Mouse (Mus musculus): ENCODE data around the gene Rsg1.

Rsg1 gene

DNA sequence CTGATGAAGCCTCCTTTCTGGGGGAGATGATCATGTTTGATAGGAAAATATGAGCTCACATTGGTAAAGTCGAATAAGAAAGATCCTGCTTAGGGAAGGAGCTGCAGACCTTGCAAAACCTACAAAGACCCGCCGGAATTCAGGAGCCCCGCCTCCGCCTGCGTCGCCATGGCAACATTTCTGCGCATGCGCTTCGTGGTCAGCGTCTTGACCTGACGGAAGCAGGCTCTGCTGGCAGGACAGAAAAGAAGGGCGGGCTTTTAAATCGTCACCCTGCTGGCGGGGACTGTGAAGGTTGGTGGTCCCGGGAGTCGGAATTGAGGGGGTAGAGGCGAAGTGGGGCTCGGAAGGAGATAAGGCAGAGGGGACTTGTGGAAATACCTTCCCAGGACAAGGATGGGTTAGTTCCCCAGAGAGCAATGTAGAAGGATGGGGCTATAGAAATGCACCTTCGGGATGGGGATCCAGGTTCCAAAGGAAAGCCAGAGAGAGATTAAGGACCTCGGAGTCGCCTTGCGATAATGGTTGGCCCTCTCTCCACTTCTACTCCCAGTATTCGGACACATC, at the start of gene Rsg1:
Rsg1 (plus strand) TSS at position 187 of the 567 bp plus-strand sequence.
- peak; percentile 74 for DNase-seq (ENCODE audit: low read depth, low spot score)

- no peak for DNase-seq (ENCODE audit: low read depth, low spot score)
These were observed 47.9 kb upstream of the Rsg1 start for GRCm38 (mm10) chr4:141165744-141166292.

DNA sequence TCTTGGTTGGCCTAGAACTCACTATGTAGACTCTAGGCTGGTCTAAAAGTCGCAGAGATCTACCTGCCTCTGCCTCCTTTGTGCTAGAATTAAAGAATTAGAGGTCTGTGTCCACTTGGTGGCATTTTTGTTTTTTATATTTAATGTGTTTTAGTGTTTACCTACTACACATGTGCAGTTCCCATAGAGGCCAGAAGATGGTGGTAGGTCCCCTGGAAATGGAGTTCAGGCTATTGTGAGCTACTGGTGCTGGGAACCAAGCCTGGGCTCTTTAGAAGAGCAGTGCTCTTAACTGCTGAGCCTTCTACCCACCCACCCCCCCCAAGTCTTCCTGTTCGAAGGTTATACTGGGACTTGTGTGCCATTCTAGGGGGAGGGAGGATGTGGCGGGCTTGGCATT, 46.6 kb upstream of the Rsg1 start:
- no peak for DNase-seq (ENCODE audit: low read depth, low spot score)

DNA sequence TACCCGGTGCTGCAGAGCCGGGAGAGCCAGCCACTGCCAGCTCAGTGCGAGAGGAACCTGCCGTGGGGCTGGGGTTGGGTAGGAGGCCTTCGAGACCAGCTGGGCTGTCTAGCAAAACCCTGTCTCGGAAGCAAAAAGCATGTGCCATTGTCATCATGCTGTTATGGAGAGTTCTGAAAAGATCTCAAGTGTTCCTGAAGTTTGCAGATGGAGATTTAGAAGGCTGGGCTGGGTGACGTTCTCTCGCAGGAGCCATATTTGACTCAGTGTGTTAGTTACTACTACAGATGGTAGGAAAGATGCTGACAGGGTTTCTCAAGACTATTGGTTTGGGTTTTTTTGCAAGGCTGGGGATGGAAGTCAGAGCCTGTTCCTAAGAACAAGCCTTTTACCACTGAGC, 41.6 kb upstream of the Rsg1 start:
- DNase-seq (ENCODE audit: low read depth, low spot score): no peak

- no peak for DNase-seq (ENCODE audit: low read depth, low spot score)
These were observed 38.0 kb upstream of the Rsg1 start for GRCm38 (mm10) chr4:141175783-141176182.

DNA sequence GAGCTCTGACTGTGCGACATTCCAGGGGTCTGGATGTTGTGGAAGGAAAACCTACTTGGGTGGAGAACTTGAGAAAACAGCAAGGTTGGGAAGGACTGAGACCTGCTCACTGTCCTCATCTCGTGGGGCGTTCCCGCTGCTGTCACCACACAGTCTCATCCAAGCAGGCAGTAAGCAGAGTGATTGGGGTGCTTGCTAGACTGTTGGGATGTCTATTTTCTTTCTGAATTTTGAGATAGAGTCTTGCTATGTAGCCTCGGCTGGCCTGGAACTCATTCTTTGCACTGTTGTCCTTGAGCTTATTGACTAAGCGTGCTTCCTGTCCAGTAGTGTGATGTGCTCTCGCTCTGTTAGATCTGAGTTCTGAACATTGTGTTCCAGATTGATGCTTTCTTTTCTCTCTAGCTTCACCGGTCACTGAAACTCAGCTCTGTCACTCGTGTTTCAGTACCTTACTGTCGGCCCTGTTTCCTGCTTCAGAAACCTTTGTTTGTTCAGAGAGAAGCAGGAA, 37.4 kb upstream of the Rsg1 start:
- DNase-seq (ENCODE audit: low read depth, low spot score): no peak

DNA sequence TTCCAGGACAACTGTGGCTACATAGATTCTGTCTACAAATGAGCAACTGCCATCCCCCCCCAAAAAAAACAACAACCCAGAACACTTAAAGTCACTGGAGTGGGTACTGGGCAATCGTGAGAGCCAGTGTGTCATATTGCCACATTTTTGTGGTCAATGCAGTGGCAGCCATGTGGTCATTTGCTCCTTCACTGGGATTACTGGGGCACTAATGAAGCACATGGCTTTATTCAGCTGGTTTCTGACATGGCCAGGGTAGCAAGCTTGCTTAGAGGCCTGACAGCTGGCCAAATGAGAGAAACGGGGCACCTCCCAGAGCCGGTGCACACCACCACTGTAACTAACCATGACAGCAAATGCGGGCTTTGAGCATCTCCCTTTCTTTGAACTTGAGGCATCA, 35.3 kb upstream of the Rsg1 start:
- no peak for DNase-seq (ENCODE audit: low read depth, low spot score)

DNA sequence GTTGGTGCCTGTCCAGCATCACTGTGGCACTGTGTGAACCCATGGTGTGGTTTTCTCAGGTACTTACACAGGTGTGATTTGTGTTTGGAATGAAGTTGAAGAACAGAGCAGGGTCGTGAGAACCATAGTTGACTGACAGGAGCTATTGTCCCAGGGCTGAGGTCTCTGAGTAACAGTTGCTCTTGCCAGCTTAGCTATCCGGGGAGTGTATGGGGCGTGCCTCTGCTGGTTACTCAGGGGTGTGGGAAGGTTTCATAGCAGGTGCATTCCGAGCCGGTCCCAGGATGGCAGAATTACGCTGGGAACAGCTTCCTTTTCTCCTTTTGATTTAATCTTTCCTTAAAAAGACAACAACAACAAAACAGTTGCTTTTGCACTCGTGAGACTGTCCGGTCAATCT, 32.9 kb upstream of the Rsg1 start:
- no peak for DNase-seq (ENCODE audit: low read depth, low spot score)

GRCm38 (mm10) chr4:141181981-141182380, 31.8 kb upstream of the Rsg1 start:
- DNase-seq (ENCODE audit: low read depth, low spot score): no peak

- no peak for DNase-seq (ENCODE audit: low read depth, low spot score)
These were observed 29.8 kb upstream of the Rsg1 start for GRCm38 (mm10) chr4:141183932-141184331.

DNA sequence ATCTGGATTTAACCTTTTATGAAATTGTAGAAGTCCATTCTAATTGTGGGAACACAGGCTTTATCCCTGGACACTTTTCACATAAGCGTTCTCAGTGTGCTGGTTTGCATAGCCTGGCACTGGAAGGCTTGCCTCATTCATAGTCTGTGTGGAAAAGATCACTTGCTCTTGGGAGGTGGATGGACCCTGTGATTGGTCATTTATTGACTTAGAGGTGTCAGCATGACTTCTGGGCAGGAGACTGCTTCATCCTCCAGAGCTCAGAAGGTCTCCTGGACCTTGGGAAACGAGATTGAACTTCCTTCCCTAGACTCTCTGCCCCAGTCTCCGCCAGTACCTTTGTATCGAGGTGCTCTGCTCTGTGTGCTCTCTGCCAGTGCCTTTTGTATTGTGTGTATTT, 29.3 kb upstream of the Rsg1 start:
- no peak for DNase-seq (ENCODE audit: low read depth, low spot score)

- no peak for DNase-seq (ENCODE audit: low read depth, low spot score)
These were observed 26.6 kb upstream of the Rsg1 start for GRCm38 (mm10) chr4:141186923-141187836.

DNA sequence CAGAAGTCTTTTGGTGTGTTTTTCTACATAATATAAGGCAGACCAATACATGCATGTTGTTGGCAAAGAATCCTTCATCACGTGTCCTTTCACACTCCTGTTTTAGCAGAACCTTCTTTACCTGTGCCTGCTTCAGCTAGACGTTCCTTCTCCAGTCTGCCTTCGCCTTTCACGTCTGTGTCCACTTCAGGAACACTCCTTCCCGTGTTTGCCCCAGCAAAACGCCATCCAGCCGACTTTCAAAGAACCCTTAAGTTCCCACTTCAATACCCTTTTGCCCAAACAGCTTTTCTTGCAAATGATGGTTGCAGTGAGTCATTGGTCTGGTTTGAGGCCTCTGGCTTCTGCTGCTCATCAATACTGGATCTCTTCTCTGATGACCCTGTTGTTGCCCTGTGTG, 22.5 kb upstream of the Rsg1 start:
- DNase-seq (ENCODE audit: low read depth, low spot score): no peak

DNA sequence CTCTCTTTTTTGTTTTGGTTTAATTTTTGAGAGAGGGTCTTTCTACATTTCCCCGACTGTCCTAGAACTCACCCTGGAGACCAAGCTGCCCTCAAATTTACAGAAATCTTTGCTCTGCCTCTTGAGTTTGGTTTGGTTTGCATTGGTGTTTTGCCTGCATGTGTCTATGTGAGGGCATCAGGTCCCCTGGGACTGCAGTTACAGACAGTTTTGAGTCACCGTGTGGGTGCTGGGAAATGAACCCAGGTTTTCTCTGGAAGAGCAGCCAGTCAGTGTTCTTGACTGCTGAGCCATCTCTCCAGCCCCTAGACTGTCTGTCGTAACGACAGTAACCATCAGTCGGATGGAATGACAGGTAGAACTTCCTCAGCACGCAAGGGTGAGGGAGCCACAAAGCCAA, 19.2 kb upstream of the Rsg1 start:
- DNase-seq (ENCODE audit: low read depth, low spot score): no peak

GRCm38 (mm10) chr4:141196981-141197685, 16.6 kb upstream of the Rsg1 start:
- no peak for DNase-seq (ENCODE audit: low read depth, low spot score)

GRCm38 (mm10) chr4:141197686-141198035, 16.1 kb upstream of the Rsg1 start:
- no peak for DNase-seq (ENCODE audit: low read depth, low spot score)

DNA sequence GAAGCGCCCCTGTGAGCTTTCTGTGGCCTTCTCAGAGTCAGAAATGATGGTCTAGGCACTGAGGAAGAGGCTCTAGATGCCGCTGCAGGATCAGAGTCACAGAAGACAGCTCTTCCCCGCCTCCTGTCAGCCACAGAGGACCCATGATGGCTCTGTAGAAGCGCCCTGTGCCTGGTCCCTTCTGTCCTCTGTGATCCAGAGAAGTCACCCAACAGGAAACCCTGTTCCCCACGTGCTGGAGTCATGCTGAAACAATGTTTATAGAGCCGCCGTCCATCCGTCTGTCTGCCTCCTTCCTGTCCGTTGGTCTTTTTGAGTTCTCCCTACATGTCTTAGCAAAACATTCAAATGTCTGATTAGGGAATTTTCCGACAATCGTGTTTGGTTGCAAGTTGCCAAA, 12.8 kb upstream of the Rsg1 start:
- DNase-seq (ENCODE audit: low read depth, low spot score): no peak

DNA sequence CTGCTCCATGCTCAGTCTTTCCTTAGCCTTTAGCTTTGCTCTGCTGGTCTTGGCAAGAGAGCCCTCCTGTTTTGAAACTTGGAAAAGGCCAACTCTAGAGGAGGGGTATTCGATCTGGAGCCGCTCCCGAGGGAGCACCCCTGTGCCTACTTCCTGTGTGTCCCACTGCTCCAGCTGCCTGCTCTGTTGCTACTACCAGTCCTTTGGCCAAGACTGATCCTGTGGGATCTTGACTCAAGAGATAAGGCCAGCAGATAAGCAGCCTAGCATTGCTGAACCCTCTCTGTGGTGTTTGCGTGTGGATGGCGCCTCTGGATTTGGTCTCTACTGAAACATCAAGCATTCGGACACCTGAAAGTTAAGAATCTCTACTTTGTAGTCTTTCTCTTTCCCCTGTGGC, 11.6 kb upstream of the Rsg1 start:
- no peak for DNase-seq (ENCODE audit: low read depth, low spot score)

- DNase-seq (ENCODE audit: low read depth, low spot score): no peak
These were observed 9.1 kb upstream of the Rsg1 start for GRCm38 (mm10) chr4:141204580-141205061.

DNA sequence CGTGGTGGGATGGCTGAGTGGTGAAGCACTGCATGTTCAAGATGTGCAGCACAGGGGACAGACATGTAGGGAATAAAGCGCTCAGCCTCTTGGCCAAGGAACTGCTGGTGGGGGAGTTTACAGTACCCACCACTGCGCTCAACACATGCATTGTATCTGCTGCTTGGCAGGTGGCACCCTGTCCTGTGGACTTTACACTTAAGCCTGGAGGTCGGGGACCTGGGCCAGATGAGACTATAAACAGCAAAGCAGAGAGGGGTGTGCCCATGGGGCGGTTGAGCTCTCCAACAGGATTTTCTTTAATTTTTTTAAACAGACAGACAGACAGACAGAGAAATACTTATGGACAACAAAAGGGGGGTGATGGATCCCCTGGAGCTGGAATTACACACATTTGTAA, 6.7 kb upstream of the Rsg1 start:
- DNase-seq (ENCODE audit: low read depth, low spot score): no peak

DNA sequence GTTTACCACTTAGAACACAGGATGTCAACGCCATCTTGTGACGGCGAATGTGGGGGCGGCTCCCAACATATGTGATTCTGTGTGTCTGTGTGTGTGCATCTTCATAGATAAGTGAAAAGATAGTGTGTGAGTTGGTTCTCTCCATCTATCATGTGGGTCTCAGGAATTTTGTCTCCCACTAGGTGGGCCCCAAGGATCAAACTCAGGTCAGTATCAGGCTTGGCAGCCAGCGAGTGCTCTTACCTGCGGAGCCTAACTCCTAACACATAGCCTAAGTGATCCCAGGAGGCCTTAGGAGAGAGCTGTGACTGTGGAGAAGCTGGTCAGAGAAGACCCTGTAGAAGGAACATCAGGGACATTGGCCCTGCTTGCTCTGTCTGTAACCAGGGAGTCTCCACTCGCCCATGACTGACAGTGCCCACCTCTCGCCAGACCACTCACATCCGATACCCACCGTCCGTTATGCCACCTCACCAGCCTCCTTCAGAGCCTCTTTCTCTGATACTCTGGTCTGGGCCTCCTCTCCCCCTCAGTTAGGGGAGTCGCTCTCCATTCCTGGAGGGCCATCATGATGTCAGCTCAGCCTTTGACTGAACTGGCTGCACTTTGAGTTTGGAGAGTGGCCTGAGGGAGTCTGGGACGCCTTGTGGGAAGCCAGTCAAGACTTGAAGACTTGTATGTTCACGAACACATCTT, 3.1 kb upstream of the Rsg1 start:
- DNase-seq (ENCODE audit: low read depth, low spot score): no peak
